9 mouse cellular contexts compared by ENCODE assay signal in the genomic region with DNA sequence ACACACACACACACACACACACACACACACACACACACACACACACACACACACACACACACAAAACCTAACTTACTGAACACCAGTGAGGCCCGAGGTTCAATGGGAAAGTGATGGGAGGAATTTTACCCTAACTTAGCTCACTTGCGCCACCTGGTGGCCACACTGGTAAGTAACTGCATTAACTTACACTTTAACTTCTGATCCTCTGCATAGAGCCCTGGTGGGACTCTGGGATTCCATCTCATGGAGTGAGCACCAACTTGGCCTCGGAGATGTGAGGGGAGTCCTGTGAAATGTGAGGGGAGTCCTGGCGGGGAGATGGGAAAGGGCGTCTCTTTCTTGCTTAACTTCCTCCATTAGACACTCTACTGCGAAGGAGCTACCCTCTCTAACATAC. TPM values are rescaled to one million over a fixed set of nuclear protein-coding genes. Genes with fewer than 3 reads are reported as not detected.
DNase-seq lines count a peak whose midpoint lies in the region; ATAC-seq lines count a peak whose summit lies in the region.
"Had no signal": no experiment of that assay in that cellular context is flagged by ENCODE, and none has a peak within 500 bp of the region (broad histone marks: within the 10 kb centered on the region; RNA-seq: fewer than 3 reads in every experiment).

No protein-coding gene starts in this region.

- 29% methylated on average over 6 of the region's 6 CpGs for WGBS in forebrain, embryonic 12.5 days
- 27% methylated on average over 6 of the region's 6 CpGs for WGBS in hindbrain, embryonic 15.5 days
- 28% methylated on average over 6 of the region's 6 CpGs for WGBS in midbrain, embryonic 10.5 days

- no peak overlapping the region for H3K27ac ChIP-seq in forebrain, embryonic 12.5 days
- H3K27ac ChIP-seq in hindbrain, embryonic 15.5 days (replicated peaks), result no peak overlapping the region
- no peak overlapping the region for H3K27ac ChIP-seq in midbrain, embryonic 10.5 days (replicated peaks)
- H3K27ac ChIP-seq: liver, embryonic 15.5 days had no signal

- no peak overlapping the region for H3K4me2 ChIP-seq in forebrain, embryonic 12.5 days
- no peak overlapping the region for H3K4me2 ChIP-seq in hindbrain, embryonic 15.5 days
- H3K4me2 ChIP-seq: liver, embryonic 15.5 days had no signal

- DNase-seq in Muller cell, postnatal 12 days (ENCODE audit: inconsistent ontology term), result peak; percentile 65
- peak; percentile 78 for DNase-seq in c-Kit-positive CD71-negative TER-119-negative erythroid progenitor cells, embryonic 14.5 days (ENCODE audit: low read depth)
- peak; percentile 76 to 88 for DNase-seq in left cerebral cortex, adult 18-20 months (ENCODE audit: low spot score in 2 of 2)
- DNase-seq in midbrain, embryonic 10.5 days (ENCODE audit: low spot score), result peak; percentile 85
- DNase-seq in skeletal muscle tissue, adult 2 months (ENCODE audit: low read depth, low spot score), result peak; percentile 72

- 0 out of 2 replicates have a peak, but pooled peaks cover 3% of the 10 kb centered on the region for H3K36me3 ChIP-seq in forebrain, embryonic 12.5 days (replicated peaks)
- H3K36me3 ChIP-seq in hindbrain, embryonic 15.5 days, result no peaks in the 10 kb centered on the region
- H3K36me3 ChIP-seq in midbrain, embryonic 10.5 days, result peaks cover 19% of the 10 kb centered on the region
- H3K36me3 ChIP-seq: liver, embryonic 15.5 days had no signal

- peak; percentile 27; the same call in 1 of the 2 replicates for ATAC-seq in forebrain, embryonic 12.5 days (ENCODE audit: low FRiP score)
- 0 out of 2 replicates have a peak, but pooled peaks have one; percentile 62 for ATAC-seq in hindbrain, embryonic 15.5 days (ENCODE audit: low FRiP score, low read depth)
- ATAC-seq in erythroid progenitor cell, adult 5-6 weeks (replicated peaks; ENCODE audit: low FRiP score, poor library complexity, severe bottlenecking), result no peak

- H3K9me3 ChIP-seq in forebrain, embryonic 12.5 days, result no peaks in the 10 kb centered on the region
- H3K9me3 ChIP-seq in hindbrain, embryonic 15.5 days, result no peaks in the 10 kb centered on the region
- no peaks in the 10 kb centered on the region for H3K9me3 ChIP-seq in midbrain, embryonic 10.5 days (replicated peaks)
- H3K9me3 ChIP-seq: liver, embryonic 15.5 days had no signal

- H3K4me1 ChIP-seq in forebrain, embryonic 12.5 days, result no peaks in the 10 kb centered on the region
- H3K4me1 ChIP-seq in hindbrain, embryonic 15.5 days (replicated peaks), result peaks cover 7% of the 10 kb centered on the region
- H3K4me1 ChIP-seq in midbrain, embryonic 10.5 days, result peaks cover 12% of the 10 kb centered on the region

- H3K9ac ChIP-seq in forebrain, embryonic 12.5 days, result no peak overlapping the region
- H3K9ac ChIP-seq in hindbrain, embryonic 15.5 days, result no peak overlapping the region
- H3K9ac ChIP-seq: liver, embryonic 15.5 days had no signal

- no peak overlapping the region for H3K4me3 ChIP-seq in forebrain, embryonic 12.5 days (replicated peaks)
- H3K4me3 ChIP-seq in hindbrain, embryonic 15.5 days, result no peak overlapping the region
- no peak overlapping the region for H3K4me3 ChIP-seq in midbrain, embryonic 10.5 days
- H3K4me3 ChIP-seq: liver, embryonic 15.5 days had no signal

- no peaks in the 10 kb centered on the region for H3K27me3 ChIP-seq in forebrain, embryonic 12.5 days
- H3K27me3 ChIP-seq in hindbrain, embryonic 15.5 days, result no peaks in the 10 kb centered on the region
- no peaks in the 10 kb centered on the region for H3K27me3 ChIP-seq in midbrain, embryonic 10.5 days (ENCODE audit: low read depth, poor library complexity, severe bottlenecking)
- H3K27me3 ChIP-seq: liver, embryonic 15.5 days had no signal

RNA-seq across cellular contexts. Expression of gene Prf1, which starts 38.5 kb away (rescaled TPM):
- polyA plus RNA-seq in forebrain, embryonic 12.5 days (2016; fragmentation: Nextera tagmentation; extraction: Ambion mirVana), result not detected in 2 replicates
- not detected in 2 replicates for polyA plus RNA-seq in hindbrain, embryonic 15.5 days (2015; fragmentation: Nextera tagmentation; extraction: Ambion mirVana)
- total RNA-seq in left cerebral cortex, adult 18-20 months (2021), result not detected
- polyA plus RNA-seq in midbrain, embryonic 10.5 days (2016; fragmentation: Nextera tagmentation; extraction: Ambion mirVana), result not detected in 2 replicates
- not detected in 2 replicates for total RNA-seq in erythroid progenitor cell, adult 5-6 weeks (2015; ENCODE audit: low replicate concordance)
- total RNA-seq in erythroid progenitor cell, adult 5-6 weeks (2017; ENCODE audit: low replicate concordance), result not detected in 2 replicates

RNA-seq across cellular contexts. Expression of gene Pald1, which starts 47.2 kb away (rescaled TPM):
- 20.7 and 22.9 TPM in 2 replicates for polyA plus RNA-seq in forebrain, embryonic 12.5 days (2016; fragmentation: Nextera tagmentation; extraction: Ambion mirVana)
- 26.4 and 32.4 TPM in 2 replicates for polyA plus RNA-seq in hindbrain, embryonic 15.5 days (2015; fragmentation: Nextera tagmentation; extraction: Ambion mirVana)
- total RNA-seq in left cerebral cortex, adult 18-20 months (2021), result 1 to 10 TPM; 6.8 to 8.5 TPM
- 35.8 and 36.1 TPM in 2 replicates for polyA plus RNA-seq in midbrain, embryonic 10.5 days (2016; fragmentation: Nextera tagmentation; extraction: Ambion mirVana)
- not detected in 2 replicates for total RNA-seq in erythroid progenitor cell, adult 5-6 weeks (2015; ENCODE audit: low replicate concordance)
- 0.39 TPM in 1 of 2 replicates, not detected in the other for total RNA-seq in erythroid progenitor cell, adult 5-6 weeks (2017; ENCODE audit: low replicate concordance)
